Mouse (Mus musculus): Measurements from ENCODE around the gene Pgpep1.

DNA sequence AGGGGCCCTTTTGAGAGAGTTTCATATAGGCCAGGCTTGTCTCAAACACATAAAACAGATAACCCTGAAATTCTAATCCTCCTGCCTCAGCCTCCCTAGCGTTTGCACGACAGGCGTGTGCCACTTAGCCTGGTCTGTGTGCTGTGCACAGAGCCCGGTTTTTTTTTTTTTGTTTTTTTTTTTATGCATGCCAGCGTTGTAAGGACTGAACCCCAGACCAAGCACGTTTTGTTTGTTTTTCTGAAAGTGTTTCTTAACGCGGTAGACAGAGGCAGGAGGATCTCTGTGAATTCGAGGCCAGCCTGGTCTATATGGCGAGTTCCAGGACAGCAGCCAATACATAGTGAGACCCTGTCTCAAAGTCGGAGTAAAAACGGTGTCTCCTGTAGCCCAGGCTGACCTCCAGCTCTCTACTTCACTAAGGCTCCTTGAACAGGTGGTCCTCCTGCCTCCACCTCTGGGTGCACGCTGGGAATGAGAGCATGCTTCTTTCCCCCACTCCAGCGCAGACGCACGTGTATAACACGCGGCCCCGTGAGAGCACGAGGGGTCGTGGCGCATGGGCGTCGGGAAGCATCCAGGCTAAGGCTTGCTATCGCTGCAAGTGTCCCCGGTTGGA lies 51.3 kb downstream of the Pgpep1 start, which contains the start of gene Ssbp4:
- no peak for TF ChIP-seq CTCF (IDR thresholded peaks at IDR 0.05; ENCODE audit: low read depth)
- TF ChIP-seq EP300 (IDR thresholded peaks at IDR 0.05; ENCODE audit: low read depth) = no peak
